Mouse (Mus musculus): ENCODE measurements around the gene Wwtr1. TPM values are rescaled to one million over a fixed set of nuclear protein-coding genes. Genes with fewer than 3 reads are reported as not detected.

The Wwtr1 gene
- 13.3 and 14.7 TPM in 2 replicates for polyA plus RNA-seq (2012; rRNA removed)

DNA sequence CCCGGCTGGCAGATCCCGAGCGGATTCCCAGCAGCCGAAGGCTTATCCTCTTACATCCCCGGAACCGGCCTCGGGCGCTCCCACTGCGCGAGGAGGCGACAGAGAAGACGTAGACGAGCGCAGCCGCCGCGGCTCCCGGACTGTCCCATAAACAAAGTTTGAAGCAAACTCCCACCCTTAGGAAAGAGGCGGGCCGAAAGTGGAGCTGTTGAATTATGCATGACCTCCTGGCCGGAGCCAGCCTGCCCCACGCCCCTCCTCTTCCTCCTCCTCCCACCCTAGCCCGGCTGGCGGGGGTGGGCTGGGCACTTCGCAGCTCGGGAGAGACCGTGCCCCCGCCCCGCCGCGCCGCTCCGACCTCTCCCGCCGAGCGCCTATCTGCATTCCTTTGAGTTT, at the start of gene Wwtr1:
Wwtr1 (minus strand) TSS at position 251 of the 396 bp plus-strand sequence.
- DNase-seq (ENCODE audit: extremely low spot score in 1 of 2, low spot score in 1 of 2) = peak; percentile 16 to 57

- DNase-seq (ENCODE audit: extremely low spot score in 1 of 2, low spot score in 1 of 2) = peak in 1 of 2 experiments; percentile 14
Measured at GRCm38 (mm10) chr3:57619718-57620117, 44.0 kb upstream of the Wwtr1 start.

DNA sequence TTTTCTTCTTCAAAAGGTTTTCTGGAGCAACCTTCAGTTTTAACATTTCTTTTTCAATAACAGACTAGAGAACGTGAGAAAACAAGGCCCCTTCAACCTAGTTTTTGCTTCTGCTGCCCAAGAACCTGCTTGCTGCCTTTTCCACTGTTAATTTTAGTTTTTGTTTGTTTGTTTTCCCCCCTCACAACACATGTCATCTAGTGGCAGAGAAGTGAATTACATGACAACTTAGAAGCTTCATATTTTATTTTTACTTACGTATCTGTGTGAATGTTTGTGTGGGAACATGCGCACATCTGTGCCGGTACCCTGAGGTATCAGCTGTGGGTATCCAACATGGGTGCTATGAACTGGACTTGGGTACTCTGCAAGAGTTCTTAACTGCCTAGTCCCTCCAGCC, 39.9 kb upstream of the Wwtr1 start:
- DNase-seq (ENCODE audit: extremely low spot score in 1 of 2, low spot score in 1 of 2) = no peak

GRCm38 (mm10) chr3:57612430-57612997, 36.8 kb upstream of the Wwtr1 start:
- no peak for DNase-seq (ENCODE audit: extremely low spot score in 1 of 2, low spot score in 1 of 2)

- no peak for DNase-seq (ENCODE audit: extremely low spot score in 1 of 2, low spot score in 1 of 2)
Measured at GRCm38 (mm10) chr3:57611776-57612175, 36.1 kb upstream of the Wwtr1 start.

DNA sequence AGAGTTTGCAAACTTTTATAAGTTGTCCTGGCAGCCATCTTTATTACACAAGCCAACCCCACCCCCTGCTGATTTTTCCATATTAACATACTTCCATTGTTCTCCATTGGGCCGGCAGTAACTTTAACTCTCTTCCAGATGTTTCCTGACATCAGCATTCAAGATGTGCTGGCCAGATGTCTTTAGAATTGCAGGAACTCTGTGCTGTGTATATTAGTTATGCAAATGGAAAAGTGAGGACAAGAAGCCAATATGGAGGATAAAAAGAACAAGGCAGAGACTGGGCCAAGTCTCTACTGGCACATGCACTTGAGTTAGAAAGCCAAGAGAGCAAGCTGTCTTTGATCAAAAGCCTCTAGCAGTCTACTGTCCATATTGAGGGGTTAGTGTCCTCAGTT, 28.9 kb upstream of the Wwtr1 start:
- no peak for DNase-seq (ENCODE audit: extremely low spot score in 1 of 2, low spot score in 1 of 2)

DNA sequence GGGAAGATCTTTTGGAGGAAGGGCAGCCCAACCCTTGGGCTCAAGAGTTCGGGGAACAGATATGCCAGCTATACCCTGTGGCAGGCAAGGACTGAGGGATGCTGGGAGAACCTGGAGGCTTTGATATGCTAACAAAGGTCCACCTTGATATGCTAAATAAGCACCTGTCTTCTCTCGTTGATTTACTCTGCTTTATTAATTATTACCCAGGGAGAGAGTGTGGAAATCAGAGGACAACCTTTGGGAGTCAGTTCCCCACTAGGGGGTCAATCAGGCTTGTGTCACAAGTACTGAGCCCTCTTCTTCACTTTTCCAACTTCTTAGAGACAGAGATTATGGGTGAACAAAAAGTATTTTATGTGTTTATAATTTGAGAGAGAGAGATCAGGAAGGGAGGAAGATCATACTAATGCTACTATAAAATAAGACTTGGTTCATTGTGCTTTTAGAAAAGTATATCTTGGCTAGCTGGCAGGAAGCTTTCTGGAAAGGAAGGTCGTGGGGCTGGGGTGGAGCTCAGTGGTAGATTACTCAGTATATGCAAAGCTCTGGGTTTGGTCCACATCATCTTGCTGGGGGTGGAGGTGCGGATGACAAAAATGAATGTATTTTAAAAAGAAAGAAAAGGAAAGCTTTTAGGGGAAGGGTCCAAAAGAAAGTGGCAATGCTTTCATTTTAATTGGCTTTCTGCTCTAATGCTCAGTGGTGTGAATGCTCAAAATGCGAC, 28.3 kb upstream of the Wwtr1 start:
- no peak for DNase-seq (ENCODE audit: extremely low spot score in 1 of 2, low spot score in 1 of 2)

DNA sequence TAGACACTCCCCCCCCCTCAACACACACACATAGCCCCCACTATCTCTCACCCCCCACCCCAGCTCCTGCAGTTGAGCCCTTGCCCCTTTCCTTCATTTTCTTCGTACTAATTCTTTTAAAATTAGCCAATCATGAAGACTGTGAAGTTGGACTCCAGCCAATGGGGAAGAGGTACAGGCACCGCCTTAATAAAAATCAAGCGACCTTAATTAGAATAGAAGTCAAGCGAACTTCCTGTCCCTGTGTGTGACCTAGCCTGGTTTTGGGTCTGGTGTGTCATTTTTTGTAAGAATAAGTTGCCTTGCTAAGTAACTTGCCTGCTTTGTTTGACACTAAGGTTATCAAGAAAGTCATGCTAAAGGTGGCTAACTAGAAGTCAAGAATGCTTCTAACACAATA, 26.9 kb upstream of the Wwtr1 start:
- no peak for DNase-seq (ENCODE audit: extremely low spot score in 1 of 2, low spot score in 1 of 2)

DNA sequence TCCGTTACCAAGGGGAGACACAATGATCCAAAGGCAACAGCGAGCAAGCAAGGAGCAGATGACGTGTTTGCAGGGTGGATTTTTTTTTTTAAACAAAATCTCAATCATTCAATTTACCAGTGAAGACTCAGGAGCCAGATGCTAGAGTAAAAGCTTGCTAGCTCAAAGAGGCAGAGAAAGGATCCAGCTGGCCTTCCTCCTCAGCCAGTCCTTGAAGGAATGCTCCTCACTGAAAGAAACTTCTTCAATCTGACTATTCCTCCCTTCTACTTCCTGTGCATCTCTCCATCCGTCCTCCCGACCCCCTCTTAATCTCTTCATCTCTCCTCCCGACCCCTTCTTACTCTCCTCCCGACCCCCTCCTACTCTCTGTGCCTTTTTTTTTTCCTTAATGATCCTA, 20.9 kb upstream of the Wwtr1 start:
- no peak for DNase-seq (ENCODE audit: extremely low spot score in 1 of 2, low spot score in 1 of 2)

GRCm38 (mm10) chr3:57595506-57595905, 19.8 kb upstream of the Wwtr1 start:
- DNase-seq (ENCODE audit: extremely low spot score in 1 of 2, low spot score in 1 of 2) = no peak

DNA sequence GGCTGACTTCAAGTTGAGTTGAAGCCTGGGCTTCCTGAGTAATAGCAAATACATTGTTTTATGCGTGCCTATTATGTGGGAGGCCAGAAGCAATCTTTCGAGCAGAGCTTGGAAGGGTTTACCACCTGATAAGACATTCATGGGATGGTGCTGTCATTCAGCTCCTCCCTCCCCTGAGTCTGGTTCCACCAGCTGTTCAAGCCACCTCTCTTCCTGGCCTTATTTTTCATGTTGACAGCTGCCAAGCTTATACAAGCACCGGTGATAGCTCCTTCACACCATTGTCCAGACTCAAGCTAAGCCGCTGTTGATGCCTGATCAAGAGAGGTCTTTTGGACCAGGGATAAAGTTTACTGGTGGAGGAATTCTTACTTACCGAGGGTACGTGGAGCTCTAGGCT, 10.3 kb upstream of the Wwtr1 start:
- no peak for DNase-seq (ENCODE audit: extremely low spot score in 1 of 2, low spot score in 1 of 2)

- no peak for DNase-seq (ENCODE audit: extremely low spot score in 1 of 2, low spot score in 1 of 2)
Measured at GRCm38 (mm10) chr3:57583533-57583932, 7.8 kb upstream of the Wwtr1 start.

DNA sequence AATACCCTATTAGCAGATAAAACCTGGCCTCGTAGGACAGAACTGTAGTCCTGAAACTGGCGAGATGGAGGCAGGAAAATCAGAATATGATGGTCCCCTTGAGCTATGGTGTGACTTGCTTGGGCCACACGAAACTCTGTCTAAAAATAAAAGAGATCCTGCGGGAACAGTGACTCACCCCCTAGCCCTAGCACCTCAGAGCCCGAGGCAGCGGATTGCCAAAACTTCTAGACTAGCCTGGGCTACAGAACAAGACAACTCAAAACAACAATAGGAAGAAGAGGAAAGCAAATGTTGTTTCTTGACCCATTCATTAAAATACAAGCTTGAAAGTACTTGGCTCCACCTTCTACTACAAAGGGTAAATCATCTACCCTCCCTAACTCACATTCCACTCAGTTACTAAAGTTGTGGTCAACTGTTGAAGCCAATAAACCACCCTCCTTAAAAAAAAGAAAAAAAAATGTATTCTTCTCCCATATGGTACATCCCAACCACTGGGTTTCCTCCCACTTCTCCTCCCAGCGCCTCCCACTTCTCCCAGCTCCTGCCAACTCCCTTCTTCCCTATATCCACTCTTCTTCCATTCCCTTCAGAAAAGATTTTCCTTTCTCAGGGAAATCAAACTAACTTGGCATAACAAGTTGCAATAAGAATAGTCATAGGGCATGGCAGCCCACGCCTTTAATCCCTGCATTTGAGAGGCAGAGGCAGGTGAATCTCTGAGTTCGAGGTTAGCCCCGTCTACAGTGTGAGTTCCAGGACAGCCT, 4.9 kb upstream of the Wwtr1 start:
- DNase-seq (ENCODE audit: extremely low spot score in 1 of 2, low spot score in 1 of 2) = no peak

GRCm38 (mm10) chr3:57576056-57576824, 530 bp upstream of the Wwtr1 start:
- DNase-seq (ENCODE audit: extremely low spot score in 1 of 2, low spot score in 1 of 2) = peak in 1 of 2 experiments; percentile 12

DNA sequence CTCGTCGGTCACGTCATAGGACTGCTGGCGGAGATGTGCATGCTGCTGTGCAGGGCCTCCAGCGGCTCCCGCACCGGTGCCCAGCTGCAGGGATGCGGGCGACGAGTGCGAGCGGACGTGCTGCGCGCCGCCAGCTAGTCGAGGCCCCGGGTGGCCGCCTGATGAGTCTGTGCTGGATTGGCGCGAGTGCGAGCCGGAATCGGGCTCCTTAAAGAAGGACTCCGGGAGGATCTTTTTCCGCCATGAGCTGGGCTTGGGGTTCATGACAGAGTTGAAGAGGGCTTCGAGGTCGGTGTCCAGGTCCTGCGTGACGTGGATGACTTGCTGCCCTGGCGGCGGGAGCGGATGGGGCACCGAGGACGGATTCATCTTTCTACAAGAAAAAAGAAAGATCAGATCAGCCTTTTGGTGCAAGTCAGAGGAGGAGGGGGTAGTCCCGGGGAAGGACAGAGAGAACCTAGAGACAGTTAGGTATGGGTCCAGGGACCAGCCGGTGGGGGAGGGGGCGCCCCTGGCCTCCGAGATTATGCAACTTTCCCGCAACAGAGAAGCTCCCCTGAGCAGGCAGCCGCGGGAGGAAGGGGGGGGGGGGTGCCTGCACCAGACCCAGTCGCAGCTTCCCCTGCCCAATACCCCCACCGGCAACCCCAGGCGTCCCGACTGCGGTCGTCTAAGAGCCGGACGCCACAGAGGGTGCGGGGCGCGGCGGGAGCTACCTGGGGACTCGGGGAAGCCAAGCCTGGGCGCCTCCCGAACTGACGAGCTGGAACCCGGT, 638 bp downstream of the Wwtr1 start:
- peak in 1 of 2 experiments; percentile 15 for DNase-seq (ENCODE audit: extremely low spot score in 1 of 2, low spot score in 1 of 2)

- DNase-seq (ENCODE audit: extremely low spot score in 1 of 2, low spot score in 1 of 2) = no peak
Measured at GRCm38 (mm10) chr3:57573898-57574570, 1.7 kb downstream of the Wwtr1 start.

DNA sequence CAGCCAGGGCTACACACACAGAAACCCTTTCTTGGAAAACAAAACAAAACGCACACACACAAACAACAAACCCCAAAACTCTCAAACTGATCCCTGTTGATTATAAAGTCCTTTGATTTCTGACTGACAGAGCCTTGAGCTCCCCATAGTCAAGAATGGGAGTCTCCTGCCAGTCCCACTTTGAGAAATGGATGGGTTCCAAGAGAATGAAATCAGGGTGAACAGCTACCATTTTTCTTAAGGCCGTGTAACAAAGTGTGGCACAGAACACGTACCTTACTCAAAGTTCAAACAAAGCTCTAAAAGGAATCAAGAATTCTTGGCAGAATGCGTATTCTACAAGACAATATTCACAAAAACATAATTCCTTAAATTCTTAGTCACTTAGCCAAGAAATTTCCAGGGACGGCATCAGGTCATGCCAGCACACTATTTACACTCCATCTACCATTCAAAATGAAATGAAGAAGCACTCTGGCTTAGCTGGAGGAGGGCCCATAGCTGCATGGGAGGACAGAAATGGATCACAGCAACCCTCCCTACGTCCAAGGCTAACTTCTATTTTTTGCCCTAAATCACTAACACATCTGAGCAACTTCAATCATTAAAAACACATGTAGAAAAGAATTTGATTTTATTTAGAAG, 3.3 kb downstream of the Wwtr1 start:
- DNase-seq (ENCODE audit: extremely low spot score in 1 of 2, low spot score in 1 of 2) = no peak

DNA sequence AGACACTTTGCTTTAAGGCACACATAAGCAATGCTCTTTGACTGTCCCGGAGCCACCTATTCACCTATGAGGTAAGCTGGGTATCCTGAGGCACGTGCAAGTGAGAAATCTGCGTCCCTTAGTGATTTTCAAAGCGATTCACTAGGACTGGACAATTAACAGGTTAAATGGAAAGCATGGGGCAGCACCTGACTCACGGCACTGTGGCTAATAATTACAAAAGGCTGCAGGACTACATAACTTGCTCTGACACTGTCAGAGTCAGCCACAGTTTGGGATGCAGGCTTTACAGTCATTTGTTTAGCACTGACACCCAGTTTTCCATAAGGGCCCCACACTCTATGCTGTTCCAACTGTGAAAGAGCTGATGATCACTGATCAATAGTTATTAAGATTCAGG, 9.1 kb downstream of the Wwtr1 start:
- no peak for DNase-seq (ENCODE audit: extremely low spot score in 1 of 2, low spot score in 1 of 2)

GRCm38 (mm10) chr3:57563627-57564026, 12.1 kb downstream of the Wwtr1 start:
- DNase-seq (ENCODE audit: extremely low spot score in 1 of 2, low spot score in 1 of 2) = no peak

Data from frontal cortex, adult 2 months (tissue).